Mouse (Mus musculus): ENCODE results near the gene Tnnc2. TPM values are rescaled to one million over a fixed set of nuclear protein-coding genes. Genes with fewer than 3 reads are reported as not detected.

Gene Tnnc2
- polyA plus RNA-seq, 1 experiment, result 0.89 TPM

- TF ChIP-seq CTCF (IDR thresholded peaks at IDR 0.05; ENCODE audit: control insufficient read depth, insufficient read depth, insufficient replicate concordance, low read depth, low read length) (no peak), POLR2A (IDR thresholded peaks at IDR 0.05; ENCODE audit: control insufficient read depth, low read depth, low read length) (no peak)
- Histone ChIP-seq H3K36me3 (ENCODE audit: control insufficient read depth, insufficient read depth, low read length) (no peaks in the 10 kb centered on the region), H3K27ac (ENCODE audit: control insufficient read depth, insufficient read depth, low read depth, low read length) (no peak overlapping the region), H3K4me1 (ENCODE audit: control insufficient read depth, insufficient read depth, low read length) (peaks cover 20% of the 10 kb centered on the region), H3K4me3 (ENCODE audit: control insufficient read depth, low read depth, low read length) (no peak overlapping the region), H3K27me3 (ENCODE audit: control insufficient read depth, insufficient read depth, low read length) (no peaks in the 10 kb centered on the region)
Measured at GRCm38 (mm10) chr2:164781876-164782275, 2.1 kb upstream of the Tnnc2 start.

GRCm38 (mm10) chr2:164778809-164779208, 958 bp downstream of the Tnnc2 start:
- H3K36me3 ChIP-seq (ENCODE audit: control insufficient read depth, insufficient read depth, low read length), result no peaks in the 10 kb centered on the region
- no peaks in the 10 kb centered on the region for H3K27me3 ChIP-seq (ENCODE audit: control insufficient read depth, insufficient read depth, low read length)
- no peak for TF ChIP-seq POLR2A (IDR thresholded peaks at IDR 0.05; ENCODE audit: control insufficient read depth, low read depth, low read length)
- TF ChIP-seq CTCF (IDR thresholded peaks at IDR 0.05; ENCODE audit: control insufficient read depth, insufficient read depth, insufficient replicate concordance, low read depth, low read length), result no peak
- no peak overlapping the region for H3K27ac ChIP-seq (ENCODE audit: control insufficient read depth, insufficient read depth, low read depth, low read length)
- H3K4me3 ChIP-seq (ENCODE audit: control insufficient read depth, low read depth, low read length), result no peak overlapping the region
- H3K4me1 ChIP-seq (ENCODE audit: control insufficient read depth, insufficient read depth, low read length), result peaks cover 5% of the 10 kb centered on the region

GRCm38 (mm10) chr2:164778015-164778287, 1.8 kb downstream of the Tnnc2 start:
- Histone ChIP-seq H3K4me3 (ENCODE audit: control insufficient read depth, low read depth, low read length) (no peak overlapping the region), H3K27me3 (ENCODE audit: control insufficient read depth, insufficient read depth, low read length) (no peaks in the 10 kb centered on the region), H3K27ac (ENCODE audit: control insufficient read depth, insufficient read depth, low read depth, low read length) (no peak overlapping the region), H3K36me3 (ENCODE audit: control insufficient read depth, insufficient read depth, low read length) (no peaks in the 10 kb centered on the region), H3K4me1 (ENCODE audit: control insufficient read depth, insufficient read depth, low read length) (peaks cover 5% of the 10 kb centered on the region)
- no peak for TF ChIP-seq CTCF (IDR thresholded peaks at IDR 0.05; ENCODE audit: control insufficient read depth, insufficient read depth, insufficient replicate concordance, low read depth, low read length)
- TF ChIP-seq POLR2A (IDR thresholded peaks at IDR 0.05; ENCODE audit: control insufficient read depth, low read depth, low read length), result no peak

- no peaks in the 10 kb centered on the region for H3K27me3 ChIP-seq (ENCODE audit: control insufficient read depth, insufficient read depth, low read length)
- peaks cover 5% of the 10 kb centered on the region for H3K4me1 ChIP-seq (ENCODE audit: control insufficient read depth, insufficient read depth, low read length)
- H3K4me3 ChIP-seq (ENCODE audit: control insufficient read depth, low read depth, low read length), result no peak overlapping the region
- H3K36me3 ChIP-seq (ENCODE audit: control insufficient read depth, insufficient read depth, low read length), result no peaks in the 10 kb centered on the region
- H3K27ac ChIP-seq (ENCODE audit: control insufficient read depth, insufficient read depth, low read depth, low read length), result no peak overlapping the region
- TF ChIP-seq POLR2A (IDR thresholded peaks at IDR 0.05; ENCODE audit: control insufficient read depth, low read depth, low read length) (no peak), CTCF (IDR thresholded peaks at IDR 0.05; ENCODE audit: control insufficient read depth, insufficient read depth, insufficient replicate concordance, low read depth, low read length) (no peak)
Measured at GRCm38 (mm10) chr2:164777246-164778014, 2.3 kb downstream of the Tnnc2 start.

GRCm38 (mm10) chr2:164776801-164777200, 3.0 kb downstream of the Tnnc2 start:
- TF ChIP-seq CTCF (IDR thresholded peaks at IDR 0.05; ENCODE audit: control insufficient read depth, insufficient read depth, insufficient replicate concordance, low read depth, low read length), result no peak
- H3K27me3 ChIP-seq (ENCODE audit: control insufficient read depth, insufficient read depth, low read length), result no peaks in the 10 kb centered on the region
- no peak overlapping the region for H3K27ac ChIP-seq (ENCODE audit: control insufficient read depth, insufficient read depth, low read depth, low read length)
- H3K4me1 ChIP-seq (ENCODE audit: control insufficient read depth, insufficient read depth, low read length), result peaks cover 5% of the 10 kb centered on the region
- H3K4me3 ChIP-seq (ENCODE audit: control insufficient read depth, low read depth, low read length), result no peak overlapping the region
- peaks cover 1% of the 10 kb centered on the region for H3K36me3 ChIP-seq (ENCODE audit: control insufficient read depth, insufficient read depth, low read length)

- H3K27ac ChIP-seq (ENCODE audit: control insufficient read depth, insufficient read depth, low read depth, low read length), result no peak overlapping the region
- peaks cover 3% of the 10 kb centered on the region for H3K36me3 ChIP-seq (ENCODE audit: control insufficient read depth, insufficient read depth, low read length)
- no peaks in the 10 kb centered on the region for H3K27me3 ChIP-seq (ENCODE audit: control insufficient read depth, insufficient read depth, low read length)
- TF ChIP-seq CTCF (IDR thresholded peaks at IDR 0.05; ENCODE audit: control insufficient read depth, insufficient read depth, insufficient replicate concordance, low read depth, low read length) (no peak), POLR2A (IDR thresholded peaks at IDR 0.05; ENCODE audit: control insufficient read depth, low read depth, low read length) (no peak)
- no peak overlapping the region for H3K4me3 ChIP-seq (ENCODE audit: control insufficient read depth, low read depth, low read length)
- H3K4me1 ChIP-seq (ENCODE audit: control insufficient read depth, insufficient read depth, low read length), result peaks cover 5% of the 10 kb centered on the region
Measured at GRCm38 (mm10) chr2:164776130-164776529, 3.6 kb downstream of the Tnnc2 start.

- H3K36me3 ChIP-seq (ENCODE audit: control insufficient read depth, insufficient read depth, low read length), result peaks cover 3% of the 10 kb centered on the region
- H3K4me1 ChIP-seq (ENCODE audit: control insufficient read depth, insufficient read depth, low read length), result peaks cover 15% of the 10 kb centered on the region
- H3K4me3 ChIP-seq (ENCODE audit: control insufficient read depth, low read depth, low read length), result no peak overlapping the region
- no peak overlapping the region for H3K27ac ChIP-seq (ENCODE audit: control insufficient read depth, insufficient read depth, low read depth, low read length)
- H3K27me3 ChIP-seq (ENCODE audit: control insufficient read depth, insufficient read depth, low read length), result no peaks in the 10 kb centered on the region
- TF ChIP-seq POLR2A (IDR thresholded peaks at IDR 0.05; ENCODE audit: control insufficient read depth, low read depth, low read length) (no peak), CTCF (IDR thresholded peaks at IDR 0.05; ENCODE audit: control insufficient read depth, insufficient read depth, insufficient replicate concordance, low read depth, low read length) (no peak)
Measured at GRCm38 (mm10) chr2:164773989-164774364, 5.8 kb downstream of the Tnnc2 start.

Measured in testis, adult 2 months (tissue).